Mouse (Mus musculus): Measurements from ENCODE around the gene Plxnb3.

Gene Plxnb3

DNA sequence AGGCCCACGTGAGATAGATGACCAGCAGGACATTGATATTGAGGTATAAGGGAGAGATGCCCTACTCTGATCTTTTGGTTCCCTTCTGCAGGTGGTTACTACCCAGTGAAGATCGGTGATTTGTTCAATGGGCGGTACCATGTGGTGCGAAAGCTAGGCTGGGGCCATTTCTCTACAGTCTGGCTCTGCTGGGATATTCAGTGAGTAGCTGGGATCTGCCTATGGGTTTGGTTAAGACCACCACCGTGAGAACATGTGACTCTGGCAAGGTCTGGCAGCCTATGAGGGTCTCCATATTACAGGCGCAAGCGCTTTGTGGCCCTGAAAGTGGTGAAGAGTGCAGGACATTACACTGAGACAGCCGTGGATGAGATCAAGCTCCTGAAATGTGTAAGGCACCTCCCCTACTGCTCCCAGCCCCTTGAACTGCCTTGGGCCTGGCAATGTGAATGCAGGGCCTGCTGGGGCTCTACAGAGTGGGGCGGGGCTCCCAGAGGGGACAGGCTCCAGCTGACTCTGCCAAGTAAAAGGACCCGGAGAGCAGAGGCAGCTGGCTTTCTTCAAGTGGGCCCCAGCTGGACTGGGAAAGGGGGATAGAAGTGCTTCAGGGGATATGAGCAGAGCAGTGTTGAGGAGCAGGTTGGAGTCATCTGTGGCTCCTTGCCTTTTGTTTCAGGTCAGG is 18.1 kb downstream of the Plxnb3 start:
- in situ Hi-C loops (cut with MboI; ENCODE audit: unreplicated experiment in 2 of 2): loop anchor here (10.0 to 25.0 kb wide), 2 partner anchors 60 to 512 kb away; partner anchors contain the start of genes Abcd1 (in 1 of the 2), Atp6ap1 (in 1 of the 2), Bcap31 (in 1 of the 2) and Dnase1l1 (in 1 of the 2)

DNA sequence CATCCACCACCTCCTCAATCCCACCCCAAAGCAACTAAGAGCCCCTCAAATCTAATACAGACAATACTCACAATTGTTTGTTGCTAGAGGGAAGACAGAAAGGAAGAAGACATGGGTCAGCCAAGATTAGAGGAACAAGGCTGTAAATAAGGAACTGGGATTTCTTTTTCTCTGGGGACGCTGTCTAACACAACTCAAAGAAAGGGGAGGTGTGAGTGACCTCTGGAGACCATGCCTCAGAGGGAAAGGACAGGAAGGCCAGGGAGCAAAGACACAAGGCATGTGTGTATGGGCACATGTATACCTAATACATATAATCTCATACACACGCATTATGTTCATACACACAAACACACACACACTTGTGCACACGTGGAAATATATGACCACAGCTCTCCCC is 25.3 kb downstream of the Plxnb3 start:
- in situ Hi-C loops (cut with MboI; ENCODE audit: unreplicated experiment in 2 of 2): loop anchor here in 1 of 2 experiments (5.0 to 25.0 kb wide), 2 partner anchors 65 to 505 kb away; partner anchors contain the start of genes Abcd1, Atp6ap1, Bcap31 and Dnase1l1

DNA sequence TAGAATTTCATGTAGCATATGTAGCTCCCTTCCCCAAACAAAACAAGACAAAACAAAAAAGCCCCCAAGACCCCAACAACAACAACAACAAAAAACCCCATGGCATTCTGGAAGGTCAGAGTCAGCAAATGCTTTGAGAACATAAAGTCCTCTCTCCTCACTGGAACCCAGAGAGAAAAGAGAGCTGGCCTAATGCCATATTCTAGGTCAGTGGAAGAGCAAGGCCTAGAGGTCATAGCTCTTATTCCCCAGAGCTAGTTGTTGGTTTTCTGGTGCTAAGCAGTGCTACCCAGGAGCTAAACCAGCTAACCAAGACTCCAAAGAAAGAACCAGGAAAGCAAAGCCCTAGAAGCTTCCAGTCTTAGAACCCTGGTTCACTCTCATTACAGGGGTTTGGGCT is 28.8 kb downstream of the Plxnb3 start:
- in situ Hi-C loops (cut with MboI; ENCODE audit: unreplicated experiment in 2 of 2): loop anchor here in 1 of 2 experiments (25.0 kb wide), 1 partner anchor 502 kb away; the partner anchor contains the start of genes Atp6ap1, Dnase1l1 and Taz

DNA sequence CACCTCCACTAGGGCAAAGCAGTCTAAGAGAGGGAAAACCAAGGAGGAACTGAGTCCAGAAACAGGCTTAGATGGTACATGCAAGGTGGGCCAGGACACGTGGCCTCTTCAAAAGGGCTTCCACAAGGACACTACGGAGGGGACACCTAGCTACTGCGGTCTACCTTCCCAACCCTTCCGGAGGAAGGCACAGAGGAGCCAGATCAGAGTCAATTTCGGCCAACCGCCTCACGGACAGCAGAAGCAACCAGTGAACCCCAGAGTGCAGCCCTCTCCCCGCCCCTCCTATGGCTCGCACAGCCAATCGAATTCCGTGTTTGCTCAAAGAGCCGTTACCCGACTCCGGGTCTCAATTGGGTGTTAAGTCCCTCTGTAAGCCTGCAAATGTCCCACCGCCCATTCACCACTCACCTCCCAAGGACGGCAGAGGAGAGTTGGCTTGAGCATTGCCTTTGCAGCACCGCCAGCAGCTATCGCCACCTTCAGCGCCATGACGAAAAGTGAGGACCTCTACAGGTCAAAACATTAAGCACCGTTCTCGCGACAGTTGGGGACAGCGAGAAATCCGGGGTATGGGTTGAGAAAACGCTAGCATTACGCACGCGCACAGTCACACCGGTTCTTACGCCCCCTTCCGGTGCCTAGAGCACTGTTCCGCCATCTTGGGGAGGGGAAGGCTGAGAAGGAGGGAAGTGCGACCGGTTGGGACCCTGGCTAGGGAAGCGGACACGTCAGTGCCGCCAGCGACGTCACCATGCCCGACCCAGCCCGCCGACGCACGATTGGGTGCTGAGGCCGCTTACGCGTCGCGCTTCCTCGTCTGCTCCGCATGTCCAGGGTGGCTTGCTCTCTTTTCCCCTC is 29.7 kb downstream of the Plxnb3 start, which contains the start of the genes Idh3g and Ssr4:
TSS of gene Idh3g (minus strand) at position 534 of the 861 bp plus-strand sequence.
TSS of gene Ssr4 (plus strand) at position 665 of the 861 bp plus-strand sequence.
- in situ Hi-C loops (cut with MboI; ENCODE audit: unreplicated experiment in 2 of 2): loop anchor here in 1 of 2 experiments (25.0 kb wide), 1 partner anchor 501 kb away; the partner anchor contains the start of genes Atp6ap1, Dnase1l1 and Taz

DNA sequence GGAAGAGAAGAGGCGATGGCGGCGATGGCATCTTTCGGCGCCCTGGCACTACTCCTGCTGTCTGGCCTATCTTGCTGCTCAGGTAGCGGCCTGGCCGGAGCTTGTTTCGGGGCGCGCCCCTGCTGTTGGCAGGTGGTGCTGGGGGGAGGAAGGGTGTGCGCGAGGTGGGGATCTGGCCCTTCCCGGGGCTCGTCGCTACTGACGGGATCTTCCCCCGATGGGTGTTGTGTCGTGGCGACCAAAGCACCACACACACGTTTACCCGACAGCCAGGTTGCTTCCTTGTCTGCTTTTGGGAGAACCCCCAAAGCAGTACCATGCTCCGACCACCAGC is 30.3 kb downstream of the Plxnb3 start:
- in situ Hi-C loops (cut with MboI; ENCODE audit: unreplicated experiment in 2 of 2): loop anchor here in 1 of 2 experiments (25.0 kb wide), 1 partner anchor 500 kb away; the partner anchor contains the start of genes Atp6ap1, Dnase1l1 and Taz

DNA sequence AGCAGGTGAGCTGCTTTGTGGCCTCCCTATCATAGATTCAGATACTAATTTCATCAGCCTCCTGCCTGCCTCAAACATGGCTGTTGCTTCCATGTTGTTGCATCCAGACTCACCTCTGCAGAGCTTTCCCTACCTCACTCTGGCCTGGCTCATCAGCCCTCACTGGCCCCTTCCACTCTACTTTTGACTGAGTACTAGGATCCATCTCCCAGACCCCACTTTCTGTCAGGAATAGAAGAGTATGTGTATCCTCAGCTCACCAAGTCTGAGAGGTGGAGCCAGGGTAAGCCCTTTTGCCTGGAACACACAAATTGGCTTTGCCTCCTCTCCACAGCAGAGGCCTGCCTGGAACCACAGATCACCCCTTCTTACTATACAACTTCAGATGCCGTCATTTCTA is 31.6 kb downstream of the Plxnb3 start:
- in situ Hi-C loops (cut with MboI; ENCODE audit: unreplicated experiment in 2 of 2): loop anchor here in 1 of 2 experiments (25.0 kb wide), 1 partner anchor 499 kb away; the partner anchor contains the start of genes Atp6ap1, Dnase1l1 and Taz

DNA sequence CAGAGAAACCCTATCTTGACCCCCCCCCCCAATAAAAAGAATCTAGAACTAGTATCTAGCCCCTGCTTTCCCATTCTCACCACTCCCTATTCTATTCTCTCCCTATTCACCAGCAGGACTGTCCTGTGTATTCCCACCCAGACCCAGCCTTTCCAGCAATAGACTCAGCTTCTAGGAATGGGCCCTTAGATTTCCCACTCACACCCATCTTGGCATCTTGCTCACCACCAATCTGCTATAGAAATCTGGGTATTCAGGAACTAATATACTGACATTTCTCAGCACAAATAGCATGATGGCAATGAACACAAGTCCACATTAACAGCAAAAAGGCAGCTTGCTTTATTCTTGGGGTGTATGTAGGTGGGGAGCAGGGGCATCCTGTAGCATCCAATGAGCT is 36.1 kb downstream of the Plxnb3 start:
- in situ Hi-C loops (cut with MboI; ENCODE audit: unreplicated experiment in 2 of 2): loop anchor here (5.0 to 25.0 kb wide), 3 partner anchors 159 to 622 kb away; partner anchors contain the start of genes Atp6ap1 (in 1 of the 2), Dnase1l1 (in 1 of the 2) and Taz (in 1 of the 2)

DNA sequence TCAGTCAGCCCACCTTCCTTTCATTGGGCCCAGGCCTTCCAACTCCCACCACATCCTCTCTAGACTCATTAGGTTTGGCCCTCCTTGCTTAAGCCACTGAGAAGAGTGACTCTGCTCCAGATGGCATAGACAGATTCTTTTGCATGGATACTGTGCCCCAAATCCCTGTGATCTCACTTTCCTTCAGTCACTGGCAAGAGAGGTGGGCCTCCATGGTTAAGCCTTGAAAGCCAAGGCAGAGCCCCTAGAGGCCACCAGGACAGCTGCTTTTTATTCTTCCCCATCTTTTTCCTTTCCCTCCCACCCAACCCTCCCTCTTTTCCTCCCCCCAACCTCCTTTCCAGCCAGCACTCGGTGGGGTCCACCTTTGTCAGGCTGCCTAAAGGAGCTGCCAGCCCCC is 36.6 kb downstream of the Plxnb3 start:
- in situ Hi-C loops (cut with MboI; ENCODE audit: unreplicated experiment in 2 of 2): loop anchor here (5.0 to 25.0 kb wide), 3 partner anchors 159 to 621 kb away; partner anchors contain the start of genes Atp6ap1 (in 1 of the 2), Dnase1l1 (in 1 of the 2) and Taz (in 1 of the 2)

DNA sequence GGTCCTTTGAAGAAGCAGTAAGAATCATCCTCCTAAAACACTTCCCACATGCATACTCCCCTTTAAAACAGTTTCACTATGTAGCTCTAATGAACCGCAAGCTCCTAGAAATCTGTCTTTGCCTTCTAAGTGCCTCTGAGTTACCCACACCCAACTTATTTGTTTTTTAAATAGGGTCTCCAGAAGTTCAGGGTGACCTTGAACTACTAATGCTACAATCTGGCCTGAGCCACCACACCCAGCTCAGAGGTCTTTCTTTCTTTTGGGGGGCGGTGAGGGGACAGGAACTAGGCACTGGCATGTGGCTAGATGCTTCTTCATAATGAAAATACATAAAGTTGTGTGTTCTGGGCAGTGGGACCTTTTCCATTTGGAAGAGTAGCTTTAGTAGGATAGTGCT is 40.6 kb downstream of the Plxnb3 start:
- in situ Hi-C loops (cut with MboI; ENCODE audit: unreplicated experiment in 2 of 2): loop anchor here (5.0 to 25.0 kb wide), 3 partner anchors 95 to 617 kb away; partner anchors contain the start of genes Atp6ap1 (in 1 of the 2), Avpr2 (in 1 of the 2), Dnase1l1 (in 1 of the 2) and Taz (in 1 of the 2)

DNA sequence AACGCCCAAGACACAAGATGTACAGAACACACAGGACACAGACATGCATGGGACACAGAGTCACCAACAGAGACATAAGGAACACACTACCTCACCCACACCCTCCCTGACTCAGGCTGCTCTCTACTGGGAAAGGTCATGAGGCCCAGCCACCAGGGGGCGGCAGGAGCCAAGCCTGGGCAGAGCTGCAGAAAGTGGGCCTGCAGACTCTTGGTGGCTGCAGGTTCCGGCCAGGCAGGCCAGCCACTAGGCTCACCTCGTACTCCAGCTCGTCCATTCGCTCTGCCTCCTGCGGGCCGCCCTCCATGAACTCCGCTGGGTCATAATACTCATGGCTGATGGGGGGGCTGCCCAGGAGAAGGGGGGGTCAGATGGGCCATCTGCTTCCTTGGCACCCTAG is 41.6 kb downstream of the Plxnb3 start:
- in situ Hi-C loops (cut with MboI; ENCODE audit: unreplicated experiment in 2 of 2): loop anchor here (5.0 to 25.0 kb wide), 3 partner anchors 94 to 616 kb away; partner anchors contain the start of genes Atp6ap1 (in 1 of the 2), Avpr2 (in 1 of the 2), Dnase1l1 (in 1 of the 2) and Taz (in 1 of the 2)

DNA sequence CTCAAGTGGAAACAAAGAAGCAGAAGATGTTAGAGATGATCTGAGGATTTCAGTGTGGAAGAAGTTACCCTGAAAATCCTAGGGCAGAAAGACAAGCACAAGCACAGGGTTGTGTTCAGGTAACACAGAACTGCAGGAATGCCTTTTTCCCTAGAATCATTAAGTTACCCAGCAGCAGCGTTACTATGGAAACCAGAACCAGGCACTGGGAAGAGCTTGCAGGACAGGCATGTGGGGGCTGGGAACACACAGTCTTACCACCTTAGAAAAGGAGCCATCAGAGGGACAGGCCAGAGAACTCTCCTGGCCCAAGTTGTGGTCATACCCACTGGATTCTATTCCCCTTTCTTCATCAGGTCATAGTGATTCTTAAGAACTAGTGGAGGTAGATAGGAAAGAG is 48.9 kb downstream of the Plxnb3 start:
- in situ Hi-C loops (cut with MboI; ENCODE audit: unreplicated experiment in 2 of 2): loop anchor here (10.0 kb wide), 2 partner anchors 129 to 609 kb away; partner anchors contain the start of gene Renbp (in 1 of the 2)

DNA sequence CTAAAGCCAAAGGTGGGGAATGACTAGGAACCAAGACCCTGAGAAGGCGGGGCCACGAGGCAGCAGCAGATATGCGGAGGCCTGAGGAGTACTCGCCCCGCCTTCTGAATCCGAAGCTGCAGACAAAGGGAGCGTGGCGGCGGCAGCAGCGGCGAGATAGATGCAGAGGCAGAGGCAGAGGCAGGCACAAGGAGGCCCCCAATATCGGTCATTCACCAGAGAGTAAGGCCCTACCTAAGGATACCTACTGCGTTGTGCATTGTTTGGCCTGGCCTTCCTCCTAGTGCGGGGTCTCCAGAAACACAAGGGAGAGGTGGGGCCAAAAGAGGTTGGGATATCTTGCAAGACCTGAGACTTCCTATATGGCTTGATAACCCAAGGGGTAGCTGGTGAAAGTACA is 58.2 kb downstream of the Plxnb3 start:
- in situ Hi-C loops (cut with MboI; ENCODE audit: unreplicated experiment in 2 of 2): no loop called here

DNA sequence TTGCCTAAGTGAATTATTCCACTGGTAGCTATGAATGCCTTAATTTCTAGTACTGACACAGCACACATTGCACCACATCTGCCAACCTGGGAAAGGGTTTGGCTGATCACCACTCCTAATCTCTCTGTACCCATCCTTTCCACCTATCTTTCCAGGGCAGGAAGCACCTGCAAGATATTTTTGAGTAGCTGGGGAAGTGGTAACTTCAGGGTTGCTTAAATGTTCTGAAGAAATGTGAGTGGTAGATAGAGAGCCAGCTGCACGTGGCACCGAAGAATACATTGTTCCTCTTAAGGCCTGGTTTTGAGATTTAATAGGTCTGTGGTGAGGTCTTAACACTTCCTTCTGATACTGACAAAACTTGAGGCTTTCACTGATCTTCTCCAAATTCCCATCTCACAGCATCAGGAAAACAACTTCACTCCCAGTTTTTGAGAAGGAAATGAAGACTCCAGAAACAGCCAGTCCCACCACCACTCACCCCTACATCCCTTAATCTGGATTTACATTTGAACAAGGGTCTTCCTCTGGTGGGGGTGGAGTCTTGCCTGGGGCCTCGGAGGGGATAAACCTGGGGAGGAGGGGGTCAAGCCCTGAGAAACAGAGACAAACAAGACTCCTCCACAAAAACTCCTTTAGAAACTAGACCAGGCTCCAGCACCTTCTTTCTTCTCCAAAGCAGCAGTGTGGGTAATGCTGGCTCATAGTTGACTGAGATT is 59.9 kb downstream of the Plxnb3 start:
- in situ Hi-C loops (cut with MboI; ENCODE audit: unreplicated experiment in 2 of 2): no loop called here
